Mouse (Mus musculus) lung, adult 2 months (tissue): ENCODE data around the gene 2210011C24Rik.
A peak's percentile ranks its signal among the peaks of the same experiment; 100 is the strongest.

Source experiments
- CTCF ChIP-seq: fragments of 200-500 bp; IDR thresholded peaks from 2 replicates; pipeline ENCODE4 v1.5.1; 2011; ENCODE audit warnings: mild to moderate bottlenecking, low read length, control low read depth; ENCODE audit not compliant: insufficient read depth
- POLR2A ChIP-seq: fragments of 200-500 bp; IDR thresholded peaks from 2 replicates; pipeline ENCODE4 v1.6.1; 2011; ENCODE audit warnings: low read depth, mild to moderate bottlenecking, control low read depth, low read length, borderline replicate concordance; ENCODE audit errors: extremely low read depth

DNA sequence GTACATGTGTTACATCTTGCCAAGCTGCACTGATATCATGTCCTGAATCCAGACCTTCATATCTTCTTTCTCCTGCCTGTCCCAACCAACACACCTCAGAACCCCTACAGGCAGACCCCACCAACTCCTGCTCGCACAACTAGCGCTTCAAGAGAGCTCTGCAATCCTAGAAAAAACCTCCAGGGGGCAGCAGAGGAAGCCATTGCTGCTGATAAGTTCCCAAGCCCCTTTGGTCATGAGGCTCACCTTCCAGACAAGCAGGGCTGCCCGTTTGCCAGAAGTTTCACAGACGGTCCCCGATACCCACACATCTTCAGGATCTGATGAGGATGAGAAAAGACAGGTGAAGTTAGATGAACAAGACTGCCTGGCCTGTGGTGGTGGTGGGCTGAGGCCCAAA is 27.1 kb upstream of the 2210011C24Rik start:
- TF ChIP-seq CTCF (peak; percentile 72), POLR2A (no peak)
